Mouse (Mus musculus) megakaryocyte, embryonic 14.5 days (primary cell): ENCODE data around the gene Man1b1.

Source experiments
- FLI1 ChIP-seq: IDR thresholded peaks from 2 replicates; pipeline ENCODE4 v1.6.1; 2012; ENCODE audit warnings: low read length, inconsistent platforms, mixed read lengths
- GATA1 ChIP-seq: IDR thresholded peaks from 3 replicates; pipeline ENCODE4 v1.6.1; 2012; ENCODE audit warnings: mixed read lengths, low read length, inconsistent platforms, borderline replicate concordance

DNA sequence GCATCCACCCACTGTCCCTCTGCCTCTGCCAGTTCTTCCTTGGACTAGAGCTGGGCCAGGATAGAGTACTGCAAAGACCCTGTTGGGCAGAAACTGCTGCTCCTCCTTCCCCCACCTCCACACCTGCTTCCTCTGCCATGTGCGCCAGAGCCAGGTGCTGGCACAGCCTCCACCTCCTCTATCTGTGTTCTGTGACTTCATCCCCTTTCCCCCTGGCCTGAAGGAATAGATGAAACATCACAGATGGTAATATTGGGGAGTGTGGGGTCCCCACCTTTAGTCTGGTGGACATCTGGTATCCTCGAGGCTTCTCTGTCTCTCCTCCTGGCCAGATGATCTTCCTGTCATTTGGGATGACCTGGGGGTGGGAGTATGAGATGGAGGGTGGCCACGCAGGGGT is 28.7 kb upstream of the Man1b1 start:
- TF ChIP-seq GATA1 (no peak), FLI1 (no peak)
